Mouse (Mus musculus): ENCODE results near the gene Uvrag. TPM values are rescaled to one million over a fixed set of nuclear protein-coding genes. Genes with fewer than 3 reads are reported as not detected.

Gene Uvrag
- polyA plus RNA-seq, 1 experiment from 2014 or later = 9.7 TPM

- Histone ChIP-seq H3K9me3 (replicated peaks) (no peaks in the 10 kb centered on the region), H3K4me1 (no peaks in the 10 kb centered on the region), H3K4me3 (no peak overlapping the region), H3K36me3 (no peaks in the 10 kb centered on the region), H3K27ac (replicated peaks) (no peak overlapping the region), H3K27me3 (ENCODE audit: low read depth, poor library complexity, severe bottlenecking) (no peaks in the 10 kb centered on the region)
- no peak for DNase-seq (ENCODE audit: low spot score)
- 88% methylated on average over 11 of the region's 11 CpGs for WGBS
These were observed 230.8 kb downstream of the Uvrag start for GRCm38 (mm10) chr7:98910164-98910563.

DNA sequence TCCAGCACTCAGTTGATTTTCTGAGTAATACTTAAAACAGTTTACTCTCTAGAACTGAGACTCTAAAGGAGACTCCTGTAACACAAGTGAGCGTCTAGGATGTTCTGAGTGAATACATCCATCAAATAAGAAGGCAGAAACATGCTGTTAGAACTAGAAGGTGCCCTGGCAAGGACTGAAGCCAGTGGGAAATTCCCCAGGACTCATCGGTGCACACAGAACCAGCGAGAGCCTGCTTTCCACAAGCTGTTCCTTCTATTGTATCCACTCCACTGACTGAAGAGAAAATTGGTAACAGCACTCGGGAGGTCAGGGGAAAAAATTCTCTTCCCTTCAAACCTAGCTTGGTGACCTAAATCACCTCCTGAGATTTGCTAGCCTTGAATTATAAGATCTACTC lies 233.5 kb downstream of the Uvrag start:
- Histone ChIP-seq H3K36me3 (no peaks in the 10 kb centered on the region), H3K27me3 (ENCODE audit: low read depth, poor library complexity, severe bottlenecking) (no peaks in the 10 kb centered on the region), H3K4me3 (no peak overlapping the region), H3K4me1 (peaks cover 23% of the 10 kb centered on the region), H3K9me3 (replicated peaks) (no peaks in the 10 kb centered on the region), H3K27ac (replicated peaks) (no peak overlapping the region)
- 87% methylated on average over 4 of the region's 4 CpGs for WGBS
- no peak for DNase-seq (ENCODE audit: low spot score)

DNA sequence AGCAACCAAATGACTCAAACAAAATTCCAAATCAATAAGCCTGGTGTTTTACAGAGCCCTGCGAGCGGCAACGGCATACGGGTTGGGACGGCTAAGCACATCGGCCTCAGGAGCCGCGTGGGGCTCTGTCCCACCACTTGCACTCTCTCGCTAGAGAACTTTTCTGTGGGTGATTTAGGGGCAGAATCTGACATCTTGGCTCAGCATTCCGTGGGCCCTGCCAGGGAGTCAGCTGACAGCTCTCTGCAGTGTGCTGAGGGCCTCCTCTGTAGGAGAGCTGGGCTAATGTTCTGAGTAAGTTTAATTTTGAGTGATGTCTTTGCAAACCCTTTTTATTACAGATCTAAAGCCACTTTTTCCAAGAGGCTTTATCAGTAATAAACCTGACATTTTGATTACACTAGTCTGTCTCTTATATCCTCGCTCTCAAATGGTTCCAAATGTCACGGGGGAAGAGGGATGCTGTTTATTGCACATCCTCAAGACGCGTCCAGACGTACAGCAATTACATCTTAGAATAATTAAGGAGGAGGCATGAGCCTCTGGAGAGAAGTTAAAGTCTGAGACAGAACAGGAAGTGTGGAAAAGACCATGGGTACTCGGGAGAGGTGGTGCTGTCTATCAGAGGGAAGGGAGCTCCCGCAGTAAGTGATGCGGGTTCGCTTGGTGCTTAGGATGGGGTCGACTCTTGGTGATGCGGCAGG lies 236.1 kb downstream of the Uvrag start:
- H3K4me1 ChIP-seq = peaks cover 25% of the 10 kb centered on the region
- no peaks in the 10 kb centered on the region for H3K36me3 ChIP-seq
- no peaks in the 10 kb centered on the region for H3K27me3 ChIP-seq (ENCODE audit: low read depth, poor library complexity, severe bottlenecking)
- 89% methylated on average over 21 of the region's 21 CpGs for WGBS
- DNase-seq (ENCODE audit: low spot score) = no peak
- H3K9me3 ChIP-seq (replicated peaks) = no peaks in the 10 kb centered on the region; the same call in 1 of the 2 replicates
- no peak overlapping the region for H3K4me3 ChIP-seq
- H3K27ac ChIP-seq (replicated peaks) = no peak overlapping the region

DNA sequence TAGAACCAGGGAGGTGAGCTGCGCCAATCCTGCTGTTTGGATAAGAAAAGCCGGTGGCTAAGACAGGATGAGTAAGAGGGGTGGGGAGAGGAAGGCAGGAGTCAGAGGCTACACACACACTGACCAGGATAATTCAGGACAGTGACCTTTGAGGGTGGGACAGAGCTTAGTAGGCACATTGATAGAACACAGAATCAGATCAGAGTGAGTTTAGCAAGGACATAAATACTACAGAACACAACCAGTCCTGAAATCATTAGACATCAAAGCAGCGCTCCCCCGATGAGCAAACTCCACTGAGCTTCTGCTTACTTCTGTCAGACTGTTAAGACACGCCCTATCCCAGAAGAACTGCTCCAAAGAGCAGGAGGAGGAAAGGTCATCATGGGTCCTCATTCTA lies 237.1 kb downstream of the Uvrag start:
- Histone ChIP-seq H3K36me3 (no peaks in the 10 kb centered on the region), H3K27me3 (ENCODE audit: low read depth, poor library complexity, severe bottlenecking) (no peaks in the 10 kb centered on the region), H3K27ac (replicated peaks) (peak overlapping the region; percentile 38; the same call in 1 of the 2 replicates), H3K9me3 (replicated peaks) (no peaks in the 10 kb centered on the region; the same call in 1 of the 2 replicates), H3K4me3 (no peak overlapping the region), H3K4me1 (peaks cover 25% of the 10 kb centered on the region)
- WGBS = 50% methylated on average over 5 of the region's 5 CpGs
- no peak for DNase-seq (ENCODE audit: low spot score)

DNA sequence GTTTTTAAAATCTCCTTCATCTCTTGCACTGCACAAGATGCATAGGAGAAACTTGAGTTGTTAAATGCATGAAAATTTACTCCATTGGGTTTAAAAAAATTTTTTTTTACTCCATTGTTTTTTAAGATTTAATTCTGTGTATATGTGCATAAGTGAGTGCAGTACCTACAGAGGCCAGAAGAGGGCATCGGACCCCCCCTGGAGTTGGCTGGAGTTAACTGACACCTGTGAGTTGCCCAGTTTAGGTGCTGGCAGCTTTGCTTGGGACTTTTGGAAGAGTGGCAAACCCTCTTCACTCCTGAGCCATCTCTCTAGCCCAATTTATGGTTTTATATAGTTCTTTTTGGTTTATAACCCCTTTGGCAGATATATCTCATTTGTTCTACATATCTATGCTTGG lies 239.8 kb downstream of the Uvrag start:
- 92% methylated on average over 1 of the region's 1 CpGs for WGBS
- Histone ChIP-seq H3K4me3 (no peak overlapping the region), H3K27me3 (ENCODE audit: low read depth, poor library complexity, severe bottlenecking) (no peaks in the 10 kb centered on the region; the same call in 1 of the 2 replicates), H3K4me1 (peaks cover 25% of the 10 kb centered on the region), H3K9me3 (replicated peaks) (no peaks in the 10 kb centered on the region; the same call in 1 of the 2 replicates), H3K27ac (replicated peaks) (no peak overlapping the region), H3K36me3 (no peaks in the 10 kb centered on the region)
- DNase-seq (ENCODE audit: low spot score) = no peak

DNA sequence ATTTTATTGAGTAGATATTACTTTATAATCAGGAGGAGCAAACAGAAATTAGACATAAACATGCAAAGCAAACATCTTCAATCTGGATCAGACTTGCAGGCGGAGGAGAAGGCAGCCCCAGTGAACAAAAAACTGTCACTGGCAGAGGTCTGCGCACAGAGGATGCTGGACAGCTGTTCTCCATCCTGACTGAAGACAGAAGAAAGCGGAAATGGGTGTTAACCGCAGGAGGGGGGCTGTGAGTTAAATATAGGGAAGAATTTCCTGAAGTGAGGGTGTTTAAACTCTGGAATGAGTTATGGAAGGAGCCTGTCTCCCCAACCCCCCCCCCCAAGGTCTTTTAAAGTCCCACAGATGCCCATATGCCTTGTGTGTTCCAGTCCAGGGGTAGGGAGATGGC lies 241.1 kb downstream of the Uvrag start:
- H3K4me3 ChIP-seq = no peak overlapping the region
- DNase-seq (ENCODE audit: low spot score) = no peak
- no peaks in the 10 kb centered on the region; the same call in 1 of the 2 replicates for H3K27me3 ChIP-seq (ENCODE audit: low read depth, poor library complexity, severe bottlenecking)
- H3K4me1 ChIP-seq = peaks cover 37% of the 10 kb centered on the region
- H3K27ac ChIP-seq (replicated peaks) = no peak overlapping the region
- WGBS = 84% methylated on average over 4 of the region's 4 CpGs
- H3K9me3 ChIP-seq (replicated peaks) = no peaks in the 10 kb centered on the region; the same call in 1 of the 2 replicates
- no peaks in the 10 kb centered on the region for H3K36me3 ChIP-seq

DNA sequence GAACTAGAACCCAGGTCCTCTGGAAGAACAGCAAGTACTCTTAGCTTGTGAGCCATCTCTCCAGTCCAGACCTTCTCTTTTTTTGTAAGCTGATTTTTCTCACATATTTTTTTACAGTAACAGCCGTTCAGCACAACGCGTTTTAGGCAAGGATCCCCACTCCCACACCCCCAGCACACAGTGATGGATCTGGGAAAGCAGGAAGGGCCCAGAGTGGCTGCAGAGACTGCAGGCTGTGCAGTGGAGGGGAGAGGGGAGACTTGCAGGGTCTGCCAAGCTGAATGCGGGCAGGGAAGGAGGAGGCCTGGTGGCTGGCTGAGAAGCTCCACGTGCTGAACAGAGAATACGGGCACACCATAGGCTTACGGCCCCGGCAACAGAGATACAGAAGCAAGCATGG lies 243.6 kb downstream of the Uvrag start:
- Histone ChIP-seq H3K4me3 (no peak overlapping the region), H3K9me3 (replicated peaks) (no peaks in the 10 kb centered on the region; the same call in 1 of the 2 replicates), H3K36me3 (no peaks in the 10 kb centered on the region), H3K27me3 (ENCODE audit: low read depth, poor library complexity, severe bottlenecking) (no peaks in the 10 kb centered on the region; the same call in 1 of the 2 replicates), H3K4me1 (peaks cover 18% of the 10 kb centered on the region), H3K27ac (replicated peaks) (no peak overlapping the region)
- no peak for DNase-seq (ENCODE audit: low spot score)
- WGBS = 93% methylated on average over 8 of the region's 8 CpGs

DNA sequence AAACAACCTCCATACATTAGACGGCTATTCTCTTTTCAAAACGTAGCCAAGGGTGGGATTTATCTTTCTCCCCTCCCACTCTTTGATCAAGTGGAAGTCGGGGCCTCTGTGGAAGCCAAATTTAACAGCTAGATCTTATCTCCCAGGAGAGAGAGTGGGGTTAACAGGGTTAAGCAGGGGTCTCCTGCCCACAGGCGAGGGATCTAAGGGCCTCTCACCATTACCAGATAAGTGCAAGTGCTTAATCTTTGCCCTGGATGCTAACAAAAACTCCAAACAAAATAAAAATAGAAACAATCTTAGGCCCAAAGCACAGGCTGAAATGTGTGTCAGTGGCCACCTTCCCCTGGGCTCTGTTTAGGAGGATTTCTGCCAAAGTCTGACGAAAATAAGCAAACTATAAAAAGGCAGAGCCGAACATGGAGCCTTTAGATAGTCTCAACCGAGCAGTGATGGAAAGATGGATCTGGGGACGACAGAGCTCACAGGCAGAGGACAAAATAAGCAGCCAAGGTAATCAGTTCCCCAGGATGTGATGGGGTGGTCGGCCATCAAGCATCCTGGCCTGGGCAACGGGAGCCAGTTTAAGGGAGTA lies 245.3 kb downstream of the Uvrag start:
- Histone ChIP-seq H3K4me1 (peaks cover 18% of the 10 kb centered on the region), H3K27ac (replicated peaks) (0 out of 2 replicates have a peak overlapping the region, but pooled peaks have one; percentile 2)

GRCm38 (mm10) chr7:98894768-98895167 lies 246.2 kb downstream of the Uvrag start:
- 55% methylated on average over 5 of the region's 5 CpGs for WGBS

More for the DNA sequence above, 245.3 kb downstream of the Uvrag start:
- Histone ChIP-seq H3K36me3 (no peaks in the 10 kb centered on the region), H3K9me3 (replicated peaks) (no peaks in the 10 kb centered on the region), H3K4me3 (no peak overlapping the region), H3K27me3 (ENCODE audit: low read depth, poor library complexity, severe bottlenecking) (no peaks in the 10 kb centered on the region; the same call in 1 of the 2 replicates)
- DNase-seq (ENCODE audit: low spot score) = no peak
- 49% methylated on average over 10 of the region's 10 CpGs for WGBS

DNA sequence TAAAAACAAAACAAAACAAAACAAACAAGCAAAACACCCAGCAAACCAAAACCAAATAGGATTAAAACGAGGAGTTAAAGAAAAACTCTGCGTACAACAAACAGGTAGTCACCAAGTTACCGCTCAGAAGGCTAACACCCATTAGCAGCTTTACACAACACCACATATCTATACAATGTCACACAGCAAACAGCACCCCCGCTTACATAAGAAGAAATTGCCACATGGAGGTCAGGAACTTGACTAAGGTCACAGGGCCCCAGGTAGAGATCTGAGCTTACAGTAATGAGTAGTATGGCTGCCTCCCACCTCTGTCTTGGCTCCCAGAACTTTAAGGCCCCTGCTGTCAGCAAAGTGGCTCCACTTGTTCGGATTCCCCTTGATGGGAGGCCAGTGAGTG lies 246.6 kb downstream of the Uvrag start:
- WGBS = 89% methylated on average over 5 of the region's 5 CpGs
- no peaks in the 10 kb centered on the region for H3K9me3 ChIP-seq (replicated peaks)
- H3K4me3 ChIP-seq = no peak overlapping the region
- H3K27ac ChIP-seq (replicated peaks) = no peak overlapping the region
- H3K4me1 ChIP-seq = peaks cover 30% of the 10 kb centered on the region
- no peaks in the 10 kb centered on the region for H3K36me3 ChIP-seq
- DNase-seq (ENCODE audit: low spot score) = no peak
- no peaks in the 10 kb centered on the region; the same call in 1 of the 2 replicates for H3K27me3 ChIP-seq (ENCODE audit: low read depth, poor library complexity, severe bottlenecking)

More at GRCm38 (mm10) chr7:98894768-98895167, 246.2 kb downstream of the Uvrag start:
- H3K4me1 ChIP-seq = peaks cover 26% of the 10 kb centered on the region
- H3K27me3 ChIP-seq (ENCODE audit: low read depth, poor library complexity, severe bottlenecking) = no peaks in the 10 kb centered on the region; the same call in 1 of the 2 replicates
- no peak for DNase-seq (ENCODE audit: low spot score)
- H3K27ac ChIP-seq (replicated peaks) = no peak overlapping the region
- H3K9me3 ChIP-seq (replicated peaks) = no peaks in the 10 kb centered on the region
- H3K36me3 ChIP-seq = no peaks in the 10 kb centered on the region
- no peak overlapping the region for H3K4me3 ChIP-seq

DNA sequence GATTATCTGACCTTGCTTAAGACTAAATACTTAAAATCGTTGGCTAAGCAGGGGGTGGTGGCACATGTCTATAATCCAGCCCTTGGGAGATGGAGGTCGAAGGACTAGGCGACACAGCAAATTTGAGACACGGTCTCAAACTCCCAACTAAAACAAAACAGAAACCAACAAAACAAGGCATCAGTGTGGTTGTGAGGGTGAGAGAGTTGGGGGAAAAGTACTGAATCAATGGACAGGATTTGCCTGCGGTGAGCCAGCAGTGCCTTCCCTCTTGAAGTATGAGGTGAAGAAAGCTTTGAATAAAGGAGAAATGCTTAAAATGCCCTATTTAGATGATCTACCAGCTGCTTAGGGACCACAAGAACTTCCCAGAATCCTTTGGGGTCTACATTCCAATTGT lies 247.8 kb downstream of the Uvrag start:
- no peak overlapping the region for H3K4me3 ChIP-seq
- DNase-seq (ENCODE audit: low spot score) = no peak
- peaks cover 42% of the 10 kb centered on the region for H3K4me1 ChIP-seq
- H3K36me3 ChIP-seq = no peaks in the 10 kb centered on the region
- H3K27ac ChIP-seq (replicated peaks) = no peak overlapping the region
- H3K9me3 ChIP-seq (replicated peaks) = no peaks in the 10 kb centered on the region
- peaks cover 3% of the 10 kb centered on the region for H3K27me3 ChIP-seq (ENCODE audit: low read depth, poor library complexity, severe bottlenecking)
- 88% methylated on average over 5 of the region's 5 CpGs for whole genome bisulfite sequencing

GRCm38 (mm10) chr7:98889211-98889610 lies 251.7 kb downstream of the Uvrag start:
- 87% methylated on average over 7 of the region's 7 CpGs for WGBS
- no peak overlapping the region for H3K4me3 ChIP-seq
- peaks cover 36% of the 10 kb centered on the region for H3K4me1 ChIP-seq
- no peak overlapping the region for H3K27ac ChIP-seq (replicated peaks)
- DNase-seq (ENCODE audit: low spot score) = no peak
- H3K27me3 ChIP-seq (ENCODE audit: low read depth, poor library complexity, severe bottlenecking) = peaks cover 7% of the 10 kb centered on the region; the same call in 1 of the 2 replicates
- no peaks in the 10 kb centered on the region for H3K36me3 ChIP-seq
- H3K9me3 ChIP-seq (replicated peaks) = no peaks in the 10 kb centered on the region

DNA sequence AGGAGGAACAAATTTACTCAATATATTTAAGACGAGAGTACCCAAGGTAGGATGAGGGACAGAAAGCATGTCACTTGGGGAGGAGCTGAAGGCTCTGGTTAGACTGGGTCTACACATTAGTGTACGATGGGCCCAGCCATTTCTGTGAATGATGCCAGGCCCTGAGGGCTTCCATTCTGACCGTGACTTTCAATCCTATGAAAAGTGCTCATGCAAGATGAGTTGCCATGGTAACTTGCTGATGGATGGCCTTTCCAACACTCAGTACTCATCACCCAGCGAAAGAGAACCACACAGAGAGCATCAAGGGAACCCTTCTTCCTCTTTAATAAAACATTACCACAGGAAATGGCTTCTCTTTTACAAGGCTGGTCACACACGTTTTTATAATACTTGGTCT lies 252.1 kb downstream of the Uvrag start:
- Histone ChIP-seq H3K4me1 (peaks cover 36% of the 10 kb centered on the region), H3K27ac (replicated peaks) (no peak overlapping the region), H3K36me3 (no peaks in the 10 kb centered on the region), H3K9me3 (replicated peaks) (no peaks in the 10 kb centered on the region), H3K27me3 (ENCODE audit: low read depth, poor library complexity, severe bottlenecking) (peaks cover 7% of the 10 kb centered on the region; the same call in 1 of the 2 replicates), H3K4me3 (no peak overlapping the region)
- DNase-seq (ENCODE audit: low spot score) = no peak
- WGBS = 76% methylated on average over 5 of the region's 5 CpGs
